Mouse (Mus musculus) C2C12 (cell line): ENCODE measurements at regions not wholly inside any gene's neighbourhood (a gene's known extent, or its start where the extent isn't known, plus 50 kb on each side); places are given as distances from the start of the nearest gene placed in this dataset.

ENCODE experiments used
- H3K27me3 ChIP-seq: one replicate; pipeline ENCODE4 v1.6.1; 2011; ENCODE audit not compliant: control insufficient read depth, insufficient read depth, insufficient read length
- H3K36me3 ChIP-seq: one replicate; pipeline ENCODE4 v1.6.1; 2011; ENCODE audit not compliant: control insufficient read depth, insufficient read depth
- H3K4me3 ChIP-seq: one replicate; pipeline ENCODE4 v1.5.1; 2011; ENCODE audit warnings: mild to moderate bottlenecking, control low read depth; ENCODE audit not compliant: poor library complexity, insufficient read depth, severe bottlenecking
- H3K79me2 ChIP-seq: one replicate; pipeline ENCODE4 v1.6.1; 2011; ENCODE audit not compliant: control insufficient read depth, insufficient read depth
- H3K79me3 ChIP-seq: one replicate; pipeline ENCODE4 v1.6.1; 2011; ENCODE audit warnings: low read depth, control low read depth
- H3ac ChIP-seq: one replicate; pipeline ENCODE3; 2011; ENCODE audit warnings: low read depth; ENCODE audit not compliant: control insufficient read depth, insufficient read length
- CEBPB ChIP-seq: IDR thresholded peaks from one replicate; pipeline ENCODE4 v1.6.1; 2011; ENCODE audit warnings: low read depth, mild to moderate bottlenecking, control low read depth, moderate library complexity
- CTCF ChIP-seq: IDR thresholded peaks from one replicate; pipeline ENCODE4 v1.5.1; 2011; ENCODE audit not compliant: control insufficient read depth, insufficient read depth, insufficient read length
- FOSL1 ChIP-seq: IDR thresholded peaks from one replicate; pipeline ENCODE4 v1.8.0; 2011; ENCODE audit warnings: mild to moderate bottlenecking, low read length; ENCODE audit not compliant: poor library complexity, insufficient read depth, severe bottlenecking
- MAX ChIP-seq: IDR thresholded peaks from one replicate; pipeline ENCODE4 v1.6.1; 2011; ENCODE audit warnings: mild to moderate bottlenecking, control low read depth
- MYOD1 ChIP-seq: IDR thresholded peaks from one replicate; pipeline ENCODE4 v1.6.1; 2011; ENCODE audit warnings: low read depth; ENCODE audit not compliant: control insufficient read depth, insufficient read length
- MYOG ChIP-seq: IDR thresholded peaks from one replicate; pipeline ENCODE4 v1.6.1; 2011; ENCODE audit not compliant: control insufficient read depth, insufficient read length; ENCODE audit errors: extremely low read depth
- USF1 ChIP-seq: IDR thresholded peaks from one replicate; pipeline ENCODE4 v1.6.1; 2011; ENCODE audit warnings: low read depth, mild to moderate bottlenecking, control low read depth, moderate library complexity

GRCm38 (mm10) chr13:41694749-41695419 lies 89.2 kb downstream of the Tmem170b start:
- H3K36me3 ChIP-seq: no peaks in the 10 kb centered on the region
- no peak overlapping the region for H3K4me3 ChIP-seq
- H3K79me3 ChIP-seq: no peaks in the 10 kb centered on the region
- TF ChIP-seq CTCF: no peak
- no peak for TF ChIP-seq CEBPB
- no peak for TF ChIP-seq MYOG
- TF ChIP-seq MYOD1: no peak
- no peak for TF ChIP-seq MAX
- no peaks in the 10 kb centered on the region for H3K79me2 ChIP-seq
- no peaks in the 10 kb centered on the region for H3K27me3 ChIP-seq
- no peak overlapping the region for H3ac ChIP-seq

GRCm38 (mm10) chr13:41696767-41697445 lies 91.2 kb downstream of the Tmem170b start:
- H3K79me2 ChIP-seq: no peaks in the 10 kb centered on the region
- no peak overlapping the region for H3ac ChIP-seq
- H3K27me3 ChIP-seq: no peaks in the 10 kb centered on the region
- no peak overlapping the region for H3K4me3 ChIP-seq
- no peaks in the 10 kb centered on the region for H3K79me3 ChIP-seq
- H3K36me3 ChIP-seq: no peaks in the 10 kb centered on the region
- TF ChIP-seq USF1: no peak
- no peak for TF ChIP-seq MYOD1
- no peak for TF ChIP-seq MAX
- no peak for TF ChIP-seq MYOG
- no peak for TF ChIP-seq CEBPB
- TF ChIP-seq FOSL1: no peak
- TF ChIP-seq CTCF: no peak

- Histone ChIP-seq H3K27me3 (no peaks in the 10 kb centered on the region), H3K4me3 (no peak overlapping the region), H3K79me2 (no peaks in the 10 kb centered on the region), H3K79me3 (no peaks in the 10 kb centered on the region), H3K36me3 (no peaks in the 10 kb centered on the region), H3ac (no peak overlapping the region)
- TF ChIP-seq CEBPB (no peak), FOSL1 (no peak), CTCF (no peak), MAX (no peak), MYOD1 (no peak), MYOG (no peak), USF1 (no peak)
These were observed 95.6 kb downstream of the Tmem170b start for GRCm38 (mm10) chr13:41701345-41701744.

- Histone ChIP-seq H3ac (no peak overlapping the region), H3K27me3 (no peaks in the 10 kb centered on the region), H3K79me2 (no peaks in the 10 kb centered on the region), H3K4me3 (no peak overlapping the region), H3K36me3 (no peaks in the 10 kb centered on the region), H3K79me3 (no peaks in the 10 kb centered on the region)
- no peak for TF ChIP-seq CEBPB
- TF ChIP-seq MYOG: no peak
- TF ChIP-seq MYOD1: no peak
- no peak for TF ChIP-seq FOSL1
- TF ChIP-seq MAX: no peak
- TF ChIP-seq USF1: no peak
- TF ChIP-seq CTCF: no peak
These were observed 96.1 kb downstream of the Tmem170b start for GRCm38 (mm10) chr13:41701829-41702231.

GRCm38 (mm10) chr13:41703196-41703595 lies 97.5 kb downstream of the Tmem170b start:
- H3K79me2 ChIP-seq: no peaks in the 10 kb centered on the region
- TF ChIP-seq FOSL1: no peak
- no peak for TF ChIP-seq USF1
- TF ChIP-seq CTCF: no peak
- TF ChIP-seq MAX: no peak
- TF ChIP-seq CEBPB: no peak
- TF ChIP-seq MYOG: no peak
- no peak for TF ChIP-seq MYOD1
- H3K79me3 ChIP-seq: no peaks in the 10 kb centered on the region
- no peak overlapping the region for H3ac ChIP-seq
- H3K27me3 ChIP-seq: no peaks in the 10 kb centered on the region
- no peak overlapping the region for H3K4me3 ChIP-seq
- no peaks in the 10 kb centered on the region for H3K36me3 ChIP-seq

- no peak overlapping the region for H3ac ChIP-seq
- H3K4me3 ChIP-seq: no peak overlapping the region
- TF ChIP-seq CTCF (no peak), MYOG (no peak), MYOD1 (no peak), CEBPB (no peak), MAX (no peak), USF1 (no peak), FOSL1 (no peak)
- H3K36me3 ChIP-seq: no peaks in the 10 kb centered on the region
- H3K27me3 ChIP-seq: no peaks in the 10 kb centered on the region
- no peaks in the 10 kb centered on the region for H3K79me2 ChIP-seq
- no peaks in the 10 kb centered on the region for H3K79me3 ChIP-seq
These were observed 97.9 kb downstream of the Tmem170b start for GRCm38 (mm10) chr13:41703618-41704017.
